Mouse (Mus musculus): ENCODE data around the gene St6galnac6. TPM values are rescaled to one million over a fixed set of nuclear protein-coding genes. Genes with fewer than 3 reads are reported as not detected.

St6galnac6 gene
- polyA plus RNA-seq, 1 experiment from 2014 or later: 11.3 TPM

- 77% methylated on average over 5 of the region's 5 CpGs for WGBS
- Histone ChIP-seq H3K27ac (no peak overlapping the region), H3K9me3 (no peaks in the 10 kb centered on the region), H3K4me2 (replicated peaks) (no peak overlapping the region), H3K4me3 (replicated peaks) (no peak overlapping the region), H3K27me3 (no peaks in the 10 kb centered on the region), H3K36me3 (no peaks in the 10 kb centered on the region), H3K4me1 (replicated peaks) (peaks cover 73% of the 10 kb centered on the region), H3K9ac (replicated peaks) (no peak overlapping the region)
- no peak for ATAC-seq
Measured at GRCm38 (mm10) chr2:32624111-32624748, 24.7 kb downstream of the St6galnac6 start.

GRCm38 (mm10) chr2:32625212-32625872, 25.8 kb downstream of the St6galnac6 start:
- H3K4me1 ChIP-seq (replicated peaks): peaks cover 71% of the 10 kb centered on the region
- H3K4me2 ChIP-seq (replicated peaks): peak overlapping the region; percentile 56
- ATAC-seq: peak; percentile 71
- no peaks in the 10 kb centered on the region for H3K36me3 ChIP-seq
- WGBS: 3% methylated on average over 13 of the region's 13 CpGs
- no peaks in the 10 kb centered on the region for H3K9me3 ChIP-seq
- no peaks in the 10 kb centered on the region for H3K27me3 ChIP-seq
- H3K9ac ChIP-seq (replicated peaks): peak overlapping the region; percentile 63
- H3K27ac ChIP-seq: peak overlapping the region; percentile 85
- H3K4me3 ChIP-seq (replicated peaks): peak overlapping the region; percentile 36

- Histone ChIP-seq H3K27me3 (no peaks in the 10 kb centered on the region), H3K9ac (replicated peaks) (peak overlapping the region; percentile 63), H3K4me1 (replicated peaks) (peaks cover 68% of the 10 kb centered on the region), H3K36me3 (no peaks in the 10 kb centered on the region), H3K4me3 (replicated peaks) (peak overlapping the region; percentile 36), H3K4me2 (replicated peaks) (peak overlapping the region; percentile 56), H3K27ac (peak overlapping the region; percentile 85), H3K9me3 (no peaks in the 10 kb centered on the region)
- 71% methylated on average over 5 of the region's 5 CpGs for WGBS
- ATAC-seq: 0 out of 2 replicates have a peak, but pooled peaks have one; percentile 5
Measured at GRCm38 (mm10) chr2:32625873-32626694, 26.6 kb downstream of the St6galnac6 start.

- no peak for ATAC-seq
- Histone ChIP-seq H3K4me1 (replicated peaks) (peaks cover 67% of the 10 kb centered on the region), H3K4me3 (replicated peaks) (no peak overlapping the region), H3K4me2 (replicated peaks) (no peak overlapping the region), H3K36me3 (no peaks in the 10 kb centered on the region), H3K9ac (replicated peaks) (no peak overlapping the region), H3K27me3 (no peaks in the 10 kb centered on the region), H3K27ac (no peak overlapping the region), H3K9me3 (no peaks in the 10 kb centered on the region)
- 75% methylated on average over 20 of the region's 20 CpGs for WGBS
Measured at GRCm38 (mm10) chr2:32627266-32628043, 27.9 kb downstream of the St6galnac6 start.

GRCm38 (mm10) chr2:32628044-32628550, 28.6 kb downstream of the St6galnac6 start:
- H3K4me3 ChIP-seq (replicated peaks): no peak overlapping the region
- WGBS: 73% methylated on average over 4 of the region's 4 CpGs
- H3K27ac ChIP-seq: 0 out of 2 replicates have a peak overlapping the region, but pooled peaks have one; percentile 68
- H3K4me2 ChIP-seq (replicated peaks): no peak overlapping the region
- peaks cover 67% of the 10 kb centered on the region for H3K4me1 ChIP-seq (replicated peaks)
- peak overlapping the region; percentile 39; the same call in 1 of the 2 replicates for H3K9ac ChIP-seq (replicated peaks)
- H3K27me3 ChIP-seq: no peaks in the 10 kb centered on the region
- H3K9me3 ChIP-seq: no peaks in the 10 kb centered on the region
- peaks cover under 1% of the 10 kb centered on the region; the same call in 1 of the 2 replicates for H3K36me3 ChIP-seq
- ATAC-seq: no peak

- Histone ChIP-seq H3K4me3 (replicated peaks) (0 out of 2 replicates have a peak overlapping the region, but pooled peaks have one; percentile 1), H3K9ac (replicated peaks) (peak overlapping the region; percentile 39), H3K4me1 (replicated peaks) (peaks cover 67% of the 10 kb centered on the region), H3K4me2 (replicated peaks) (peak overlapping the region; percentile 37; the same call in 1 of the 2 replicates), H3K27ac (peak overlapping the region; percentile 68), H3K27me3 (no peaks in the 10 kb centered on the region), H3K9me3 (no peaks in the 10 kb centered on the region), H3K36me3 (peaks cover 7% of the 10 kb centered on the region; the same call in 1 of the 2 replicates)
- no peak for ATAC-seq
- 35% methylated on average over 5 of the region's 5 CpGs for WGBS
Measured at GRCm38 (mm10) chr2:32628729-32629128, 29.2 kb downstream of the St6galnac6 start.

GRCm38 (mm10) chr2:32629276-32629976, 29.9 kb downstream of the St6galnac6 start:
- ATAC-seq: peak; percentile 62
- H3K9me3 ChIP-seq: no peaks in the 10 kb centered on the region
- peak overlapping the region; percentile 37 for H3K4me2 ChIP-seq (replicated peaks)
- peak overlapping the region; percentile 68 for H3K27ac ChIP-seq
- 24% methylated on average over 9 of the region's 9 CpGs for WGBS
- H3K27me3 ChIP-seq: no peaks in the 10 kb centered on the region
- H3K4me1 ChIP-seq (replicated peaks): peaks cover 67% of the 10 kb centered on the region
- H3K36me3 ChIP-seq: peaks cover 10% of the 10 kb centered on the region; the same call in 1 of the 2 replicates
- H3K9ac ChIP-seq (replicated peaks): peak overlapping the region; percentile 39
- H3K4me3 ChIP-seq (replicated peaks): 0 out of 2 replicates have a peak overlapping the region, but pooled peaks have one; percentile 1

- peak overlapping the region; percentile 37 for H3K4me2 ChIP-seq (replicated peaks)
Measured at GRCm38 (mm10) chr2:32630036-32630435, 30.5 kb downstream of the St6galnac6 start.

GRCm38 (mm10) chr2:32631046-32631445, 31.5 kb downstream of the St6galnac6 start:
- Histone ChIP-seq H3K4me3 (replicated peaks) (no peak overlapping the region), H3K9me3 (no peaks in the 10 kb centered on the region), H3K27me3 (no peaks in the 10 kb centered on the region), H3K27ac (no peak overlapping the region), H3K4me2 (replicated peaks) (no peak overlapping the region), H3K9ac (replicated peaks) (no peak overlapping the region), H3K4me1 (replicated peaks) (peaks cover 51% of the 10 kb centered on the region), H3K36me3 (peaks cover 10% of the 10 kb centered on the region; the same call in 1 of the 2 replicates)
- WGBS: 90% methylated on average over 10 of the region's 10 CpGs
- ATAC-seq: no peak

More at GRCm38 (mm10) chr2:32630036-32630435, 30.5 kb downstream of the St6galnac6 start:
- H3K9me3 ChIP-seq: no peaks in the 10 kb centered on the region
- H3K4me3 ChIP-seq (replicated peaks): no peak overlapping the region
- H3K4me1 ChIP-seq (replicated peaks): peaks cover 61% of the 10 kb centered on the region
- H3K36me3 ChIP-seq: peaks cover 10% of the 10 kb centered on the region; the same call in 1 of the 2 replicates
- H3K9ac ChIP-seq (replicated peaks): peak overlapping the region; percentile 39; the same call in 1 of the 2 replicates
- no peak for ATAC-seq
- H3K27ac ChIP-seq: peak overlapping the region; percentile 58; the same call in 1 of the 2 replicates
- 77% methylated on average over 8 of the region's 9 CpGs for WGBS
- no peaks in the 10 kb centered on the region for H3K27me3 ChIP-seq

- no peak overlapping the region for H3K9ac ChIP-seq (replicated peaks)
- no peaks in the 10 kb centered on the region for H3K27me3 ChIP-seq
- peaks cover 43% of the 10 kb centered on the region for H3K4me1 ChIP-seq (replicated peaks)
- H3K9me3 ChIP-seq: no peaks in the 10 kb centered on the region
- H3K27ac ChIP-seq: no peak overlapping the region
- peak; percentile 18; the same call in 1 of the 2 replicates for ATAC-seq
- peaks cover 10% of the 10 kb centered on the region; the same call in 1 of the 2 replicates for H3K36me3 ChIP-seq
- H3K4me2 ChIP-seq (replicated peaks): no peak overlapping the region
- 53% methylated on average over 7 of the region's 7 CpGs for WGBS
- no peak overlapping the region for H3K4me3 ChIP-seq (replicated peaks)
Measured at GRCm38 (mm10) chr2:32631737-32632394, 32.4 kb downstream of the St6galnac6 start.

Data from midbrain, embryonic 13.5 days (tissue).